Mouse (Mus musculus): ENCODE results near the gene Gzmg.
"Not testable (repeated sequence)": the region's sequence is repeated elsewhere in the genome, so short reads cannot be mapped to it uniquely, and the experiment has no call there.

The Gzmg gene

DNA sequence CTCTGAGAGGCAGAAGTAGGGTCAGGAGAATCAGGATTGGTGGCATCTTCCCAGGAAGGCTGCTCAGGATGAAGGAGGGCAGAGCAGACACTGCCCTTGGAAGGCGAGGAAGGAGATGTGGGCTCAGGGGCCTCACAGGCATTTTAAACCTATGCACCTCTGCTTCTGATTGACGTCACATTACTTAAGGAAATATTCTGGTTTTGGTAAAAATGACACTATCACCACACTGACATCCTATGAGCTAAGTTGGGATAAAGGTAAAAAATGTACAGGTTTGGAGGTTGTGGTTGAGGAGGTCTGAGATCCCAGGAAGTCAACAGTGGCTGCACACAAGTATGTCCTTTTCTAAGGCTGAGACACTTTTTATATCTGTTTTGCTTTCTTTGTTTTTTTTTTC is at the start of gene Gzmg:
Gene Gzmg, minus strand, starts transcription at position 101 of the 400 bp plus-strand sequence.
- DNase-seq (ENCODE audit: low read depth), result not testable (repeated sequence)

GRCm38 (mm10) chr14:56205613-56206012 is 46.2 kb upstream of the Gzmg start:
- peak; percentile 65 for DNase-seq (ENCODE audit: low read depth)

- DNase-seq (ENCODE audit: low read depth), result peak; percentile 90
These were observed 45.6 kb upstream of the Gzmg start for GRCm38 (mm10) chr14:56205021-56205420.

- DNase-seq (ENCODE audit: low read depth), result peak; percentile 88
These were observed 44.6 kb upstream of the Gzmg start for GRCm38 (mm10) chr14:56203975-56204374.

- DNase-seq (ENCODE audit: low read depth), result no peak
These were observed 27.6 kb upstream of the Gzmg start for GRCm38 (mm10) chr14:56186946-56187345.

DNA sequence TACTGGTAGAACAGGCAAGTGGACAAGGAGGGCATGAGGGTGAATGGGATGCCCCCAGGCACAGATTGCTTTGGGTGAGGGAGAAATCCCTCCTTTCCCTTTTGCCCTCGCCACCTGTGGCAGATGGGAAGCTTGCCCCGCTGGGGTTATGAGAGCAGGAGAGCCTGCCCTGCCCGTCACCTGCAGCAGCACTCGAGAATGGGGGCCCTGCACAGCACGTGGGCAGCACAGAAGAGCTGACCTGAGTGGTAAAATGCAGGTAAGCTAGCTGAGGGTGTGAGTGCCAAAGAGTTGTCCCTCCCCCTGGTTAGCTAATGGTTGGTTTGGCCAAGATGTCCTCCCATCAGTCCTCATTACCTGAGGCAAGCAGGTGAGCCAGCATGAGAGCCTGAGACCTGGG is 27.1 kb upstream of the Gzmg start:
- no peak for DNase-seq (ENCODE audit: low read depth)

DNA sequence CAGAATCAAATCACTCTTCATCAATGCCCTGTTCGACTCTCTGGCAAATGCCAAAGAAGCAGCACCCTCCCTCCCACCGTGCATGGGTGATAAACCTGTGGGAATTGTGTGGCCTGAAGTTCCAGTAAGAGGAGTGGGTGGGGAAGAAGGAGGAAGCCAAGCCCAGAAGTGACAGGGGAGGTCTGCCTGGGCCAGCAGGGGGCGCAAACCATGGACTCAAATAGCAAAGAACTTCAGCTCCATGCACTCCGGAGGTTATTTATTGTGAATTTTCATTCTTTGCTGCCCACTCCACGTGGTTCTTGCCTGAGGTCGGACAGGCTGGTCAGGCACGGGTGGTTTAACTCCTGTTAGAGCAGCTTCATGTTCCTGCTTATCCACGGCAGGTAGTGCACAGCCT is 18.3 kb upstream of the Gzmg start:
- peak; percentile 64 for DNase-seq (ENCODE audit: low read depth)

DNA sequence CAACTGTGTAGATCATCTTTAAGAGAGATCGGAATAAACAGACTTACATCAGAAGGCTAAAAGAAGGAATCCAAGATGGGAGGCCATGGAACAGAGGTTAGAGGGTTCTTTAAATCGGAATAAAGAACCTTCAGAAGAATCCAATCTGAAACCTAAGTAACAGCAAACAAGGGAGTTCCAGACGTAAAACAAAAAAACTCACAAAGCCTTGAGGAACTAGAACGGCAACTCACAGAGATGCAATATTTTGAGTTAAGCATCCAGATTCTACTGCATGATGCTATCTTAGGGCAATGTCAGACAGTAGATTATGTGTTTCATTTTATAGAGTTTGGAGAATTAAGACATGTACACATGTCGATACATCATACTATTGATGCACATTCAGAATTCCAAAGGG is 15.1 kb upstream of the Gzmg start, which contains the start of gene Gzmn:
Gene Gzmn, minus strand, starts transcription at position 101 of the 400 bp plus-strand sequence.
- no peak for DNase-seq (ENCODE audit: low read depth)

DNA sequence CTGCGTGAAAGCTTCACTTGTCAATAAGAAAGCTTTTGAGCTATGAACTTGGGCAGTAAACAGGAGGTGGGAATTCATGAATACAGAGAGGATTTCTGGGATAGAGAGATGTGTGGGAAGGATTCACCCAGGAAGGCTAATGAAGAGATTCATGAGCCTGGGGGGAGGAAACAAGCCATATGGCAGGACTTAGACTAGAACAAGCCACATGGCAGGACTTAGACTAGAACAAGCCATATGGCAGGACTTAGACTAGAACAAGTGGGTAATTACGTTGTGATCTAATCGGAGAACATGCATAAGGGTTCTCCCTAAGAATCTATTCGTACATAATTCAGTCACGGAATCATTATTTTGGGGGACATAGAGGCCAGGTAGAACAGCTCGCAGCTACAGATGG is 14.0 kb upstream of the Gzmg start:
- no peak for DNase-seq (ENCODE audit: low read depth)

DNA sequence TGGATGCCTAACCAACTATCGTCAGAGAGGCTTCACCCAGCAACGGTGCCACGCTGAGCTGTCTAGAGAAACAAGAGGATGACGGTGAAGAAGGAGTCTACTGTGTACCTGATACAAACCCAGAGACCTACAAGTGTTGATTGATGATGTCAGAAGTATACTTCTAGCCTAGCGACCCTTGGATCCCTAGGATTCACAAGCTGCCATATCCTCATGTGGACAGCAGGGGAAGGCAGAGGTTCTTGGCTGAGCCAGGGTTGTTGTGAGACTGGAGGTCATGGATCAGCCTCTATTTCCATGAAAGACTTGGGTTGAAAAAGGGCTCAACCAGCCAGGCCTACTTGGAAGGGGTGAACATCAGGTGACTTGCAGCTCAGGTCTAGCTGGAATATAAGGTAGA is 13.4 kb upstream of the Gzmg start:
- DNase-seq (ENCODE audit: low read depth), result no peak

DNA sequence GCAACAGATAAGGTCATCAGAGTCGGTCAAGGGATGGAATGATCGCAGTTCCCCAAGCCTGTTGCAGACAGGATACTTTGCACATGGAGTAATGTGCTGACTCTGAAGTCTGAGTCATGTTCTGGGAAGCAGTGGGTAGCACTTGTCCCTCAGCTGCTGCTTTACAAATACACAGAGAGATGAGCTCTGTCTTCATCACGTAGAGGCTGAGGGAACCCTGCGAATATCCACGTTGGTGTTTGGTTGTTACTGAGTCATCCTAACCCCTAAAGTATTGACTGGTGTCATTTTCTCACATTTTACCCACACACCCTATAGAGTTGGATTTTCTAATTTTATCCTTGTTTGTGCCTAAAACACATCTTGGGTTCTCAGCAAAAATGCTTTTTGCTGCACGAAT is 8.6 kb upstream of the Gzmg start:
- DNase-seq (ENCODE audit: low read depth), result no peak

DNA sequence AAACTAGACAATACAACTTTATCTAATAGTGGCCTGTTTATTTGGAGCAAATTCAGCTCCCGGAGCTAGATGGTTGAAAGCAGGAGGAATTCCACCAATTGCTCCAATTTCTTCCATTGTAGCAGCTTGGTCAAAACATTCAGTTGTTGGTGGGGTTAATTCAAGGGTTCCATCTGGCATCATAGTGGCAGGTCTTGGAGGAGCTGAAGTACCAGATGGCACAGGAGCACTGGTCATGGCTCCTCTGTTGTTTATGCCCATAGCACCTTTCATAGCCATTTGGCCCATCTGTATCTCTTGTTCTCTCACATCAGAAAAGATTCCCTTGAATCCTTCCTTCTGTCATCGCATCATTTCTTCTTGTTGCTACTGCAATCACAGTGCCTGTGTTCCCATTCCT is 2.7 kb upstream of the Gzmg start:
- DNase-seq (ENCODE audit: low read depth), result no peak

GRCm38 (mm10) chr14:56155340-56155739 is 4.0 kb downstream of the Gzmg start:
- DNase-seq (ENCODE audit: low read depth), result peak; percentile 36

DNA sequence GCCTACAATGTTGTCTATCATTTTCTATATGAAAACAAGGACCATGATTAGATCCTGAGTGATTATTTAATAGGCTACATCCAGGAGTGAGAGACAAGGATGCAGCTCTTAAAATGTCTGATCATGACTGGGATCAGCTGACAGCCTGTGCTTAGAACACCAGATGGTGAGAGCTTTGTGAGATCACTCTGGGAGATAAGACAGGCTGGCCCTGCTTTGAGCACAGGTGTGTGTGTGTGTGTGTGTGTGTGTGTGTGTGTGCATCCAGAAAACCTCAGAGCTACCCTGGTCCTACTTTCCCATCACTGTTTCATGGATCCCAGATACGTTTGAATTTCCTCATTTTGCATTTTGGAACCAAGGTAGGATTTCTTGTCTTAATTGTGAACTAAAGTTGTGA is 25.7 kb downstream of the Gzmg start:
- DNase-seq (ENCODE audit: low read depth), result not testable (repeated sequence)

GRCm38 (mm10) chr14:56132508-56132907 is 26.9 kb downstream of the Gzmg start, which contains the start of gene Gzmd:
Gene Gzmd (minus strand): TSS chr14:56132608.
- not testable (repeated sequence) for DNase-seq (ENCODE audit: low read depth)

- DNase-seq (ENCODE audit: low read depth), result peak; percentile 23
These were observed 31.0 kb downstream of the Gzmg start for GRCm38 (mm10) chr14:56128341-56128740.

DNA sequence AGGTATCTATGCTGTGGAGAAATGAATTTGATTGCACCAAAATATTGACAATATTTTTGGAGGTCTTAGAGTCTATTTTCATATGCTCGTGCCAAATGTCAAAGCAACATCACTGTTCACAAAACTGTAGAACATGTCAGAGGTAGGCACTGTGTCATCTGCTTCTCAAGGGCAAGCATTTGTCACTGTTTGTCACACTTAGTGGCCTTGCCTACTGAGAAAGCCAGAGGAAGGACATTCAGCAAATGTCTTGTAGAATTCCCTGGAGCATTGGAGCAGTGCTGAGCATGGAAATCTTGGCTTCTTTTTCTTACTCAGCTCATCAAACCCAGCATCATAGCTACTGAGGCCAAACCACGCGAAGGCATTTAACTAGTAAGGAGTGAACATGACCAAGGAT is 35.9 kb downstream of the Gzmg start:
- DNase-seq (ENCODE audit: low read depth), result no peak

GRCm38 (mm10) chr14:56120525-56120924 is 38.9 kb downstream of the Gzmg start, which contains the start of gene Gzme:
Gene Gzme (minus strand): TSS chr14:56120625.
- DNase-seq (ENCODE audit: low read depth), result no peak

DNA sequence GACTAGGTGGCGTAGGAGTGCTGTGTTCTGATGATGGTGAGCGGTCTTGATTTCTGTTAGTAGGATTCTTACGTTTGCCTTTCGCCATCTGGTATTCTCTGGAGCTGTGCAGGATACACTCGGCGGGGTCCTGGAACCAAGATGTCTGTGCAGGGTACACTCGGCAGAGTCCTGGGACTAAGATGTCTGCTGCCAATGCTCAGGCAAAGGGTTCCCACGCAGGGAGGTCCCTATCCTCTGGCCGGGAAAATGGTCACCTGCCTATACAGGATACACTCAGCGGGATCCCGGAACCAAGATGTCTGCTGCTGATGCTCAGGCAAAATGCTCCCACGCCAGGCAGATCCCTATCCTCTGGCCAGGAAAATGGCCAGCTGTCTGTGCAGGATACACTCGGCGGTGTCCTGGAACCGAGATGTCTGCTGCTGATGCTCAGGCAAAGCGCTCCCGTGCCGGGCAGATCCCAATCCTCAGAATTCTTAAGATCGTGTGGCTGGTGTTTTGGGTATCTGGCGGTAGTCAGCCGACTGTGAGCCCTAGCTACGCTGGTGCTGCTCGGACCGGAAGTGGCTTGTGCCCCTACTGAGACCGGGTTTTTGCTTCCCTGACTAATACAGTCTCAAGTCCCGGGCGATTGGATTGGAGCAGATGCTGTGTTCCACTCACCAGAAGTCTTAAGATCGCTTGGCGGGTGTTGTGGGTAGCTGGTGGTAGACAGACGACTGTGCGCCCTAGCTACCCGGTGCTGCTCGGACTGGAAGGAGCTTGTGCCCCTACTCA is 43.7 kb downstream of the Gzmg start:
- not testable (repeated sequence) for DNase-seq (ENCODE audit: low read depth)

All from induced T-regulatory cell, adult 2 months (primary cell).